Mouse (Mus musculus) megakaryocyte, embryonic 14.5 days (primary cell): Measurements from ENCODE around the gene Tnfsf10.

Experiments
- FLI1 ChIP-seq: IDR thresholded peaks from 2 replicates; pipeline ENCODE4 v1.6.1; 2012; ENCODE audit warnings: low read length, inconsistent platforms, mixed read lengths
- GATA1 ChIP-seq: IDR thresholded peaks from 3 replicates; pipeline ENCODE4 v1.6.1; 2012; ENCODE audit warnings: mixed read lengths, low read length, inconsistent platforms, borderline replicate concordance

DNA sequence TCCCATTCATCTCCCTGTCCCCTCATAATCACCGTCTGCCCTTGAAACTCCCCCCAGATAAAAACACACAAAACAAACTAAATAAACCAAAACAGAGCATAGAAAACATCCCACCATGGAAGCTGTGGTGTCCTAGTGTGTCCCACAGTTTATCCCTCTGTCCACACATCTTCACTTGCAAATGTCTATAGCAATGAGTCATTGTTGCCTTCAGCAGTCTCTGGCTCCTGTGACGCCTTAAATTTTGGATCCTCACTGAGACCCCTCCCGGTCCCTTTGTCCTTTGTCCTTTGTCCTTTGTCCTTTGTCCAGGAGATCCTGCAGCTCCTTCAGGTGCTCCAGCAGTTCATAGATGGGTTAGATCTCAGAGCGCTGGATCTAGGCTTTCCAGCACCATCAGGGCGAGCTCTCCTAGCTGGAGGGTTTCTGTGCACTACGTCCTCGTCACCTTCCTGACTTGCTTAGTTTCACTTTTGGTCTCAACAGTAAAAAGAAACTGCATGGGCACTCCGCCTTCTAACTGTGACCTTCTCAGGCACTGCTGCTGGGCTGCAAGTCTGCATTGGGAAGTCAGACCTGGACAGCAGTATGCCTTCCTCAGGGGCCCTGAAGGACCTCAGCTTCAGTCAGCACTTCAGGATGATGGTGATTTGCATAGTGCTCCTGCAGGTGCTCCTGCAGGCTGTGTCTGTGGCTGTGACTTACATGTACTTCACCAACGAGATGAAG is at the start of gene Tnfsf10:
- TF ChIP-seq FLI1 (no peak), GATA1 (no peak)
